Mouse (Mus musculus): ENCODE data around the gene Prss40. TPM values are rescaled to one million over a fixed set of nuclear protein-coding genes. Genes with fewer than 3 reads are reported as not detected.

Prss40 gene
- total RNA-seq, 2 experiments from 2014 or later = not detected

Other genes starting within 250 kb of the Prss40 start
- 10 to 100 TPM; 14.3 to 16.5 TPM for gene Ccdc115, start 121.3 kb downstream of the Prss40 start, total RNA-seq (2021)
- gene Imp4, start 121.1 kb downstream of the Prss40 start, total RNA-seq (2021) = 10 to 100 TPM; 29.1 to 35.1 TPM
- gene Ptpn18, start 101.2 kb downstream of the Prss40 start, total RNA-seq (2021) = 1 to 10 TPM; 1.5 to 6.4 TPM
- gene Prss39, start 62.5 kb downstream of the Prss40 start, total RNA-seq (2021) = not detected
- not detected for gene Cfc1, start 25.3 kb downstream of the Prss40 start, total RNA-seq (2021)
- 10 to 100 TPM; 25.8 to 27.5 TPM for gene Amer3, start 18.7 kb upstream of the Prss40 start, total RNA-seq (2021)